Mouse (Mus musculus): Measurements from ENCODE around the gene Pla1a. TPM values are rescaled to one million over a fixed set of nuclear protein-coding genes. Genes with fewer than 3 reads are reported as not detected.

Gene Pla1a
- polyA plus RNA-seq, 1 experiment: 2.1 TPM

DNA sequence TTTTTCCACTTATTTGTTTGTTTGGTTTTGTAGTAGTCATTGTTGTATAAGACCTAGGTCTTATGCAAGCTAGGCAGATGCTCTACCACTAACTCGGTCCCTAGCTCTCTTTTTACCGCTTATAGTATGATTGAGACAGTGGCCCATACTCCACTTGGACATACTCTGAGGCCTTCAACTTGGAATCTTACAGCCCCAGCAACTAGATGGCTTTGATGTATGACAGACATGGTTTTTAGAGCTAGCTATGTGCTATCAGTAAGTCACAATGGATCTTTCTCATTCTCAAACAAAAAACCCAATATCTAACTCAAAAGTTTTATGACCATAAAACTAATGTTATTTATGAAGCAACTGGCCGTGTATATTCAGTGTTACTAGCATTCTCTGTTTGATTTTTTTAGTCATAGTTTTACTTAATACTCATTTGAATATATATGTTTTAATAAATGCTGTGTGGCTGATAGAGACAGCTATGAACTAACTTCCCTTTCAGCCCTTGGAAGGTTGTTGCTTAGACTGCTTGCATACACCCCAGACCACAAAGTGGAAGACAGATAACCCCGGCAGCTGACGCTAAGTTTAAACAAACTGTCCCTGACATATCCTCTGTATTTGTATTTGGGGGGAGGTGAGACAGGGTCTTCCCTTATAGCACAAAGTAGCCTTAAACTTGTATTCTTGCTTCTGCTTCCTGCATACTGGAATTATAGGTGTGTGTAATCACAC lies 78.6 kb downstream of the Pla1a start:
- 78% methylated on average over 5 of the region's 5 CpGs for WGBS
- DNase-seq (ENCODE audit: low read depth, low spot score): no peak

GRCm38 (mm10) chr16:38353642-38354041 lies 79.3 kb downstream of the Pla1a start:
- no peak for DNase-seq (ENCODE audit: low read depth, low spot score)
- WGBS: 97% methylated on average over 2 of the region's 2 CpGs

DNA sequence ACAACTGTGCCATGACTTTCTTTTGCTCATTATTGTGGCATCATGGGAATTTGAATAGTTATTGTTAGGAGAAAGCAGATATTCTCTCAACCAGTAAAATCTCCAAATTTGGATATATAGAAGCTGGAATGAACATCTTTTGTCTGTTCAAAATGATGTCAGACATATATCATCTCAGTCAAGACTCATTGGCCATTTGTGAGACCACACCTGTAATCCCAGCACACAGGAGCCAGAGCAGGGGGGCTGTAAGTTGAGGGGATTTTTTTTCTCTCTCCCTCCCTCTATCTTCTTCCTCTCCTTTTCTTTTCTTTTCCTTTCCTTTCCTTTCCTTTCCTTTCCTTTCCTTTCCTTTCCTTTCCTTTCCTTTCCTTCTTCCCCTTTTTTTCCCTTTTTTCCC lies 80.1 kb downstream of the Pla1a start:
- no peak for DNase-seq (ENCODE audit: low read depth, low spot score)

DNA sequence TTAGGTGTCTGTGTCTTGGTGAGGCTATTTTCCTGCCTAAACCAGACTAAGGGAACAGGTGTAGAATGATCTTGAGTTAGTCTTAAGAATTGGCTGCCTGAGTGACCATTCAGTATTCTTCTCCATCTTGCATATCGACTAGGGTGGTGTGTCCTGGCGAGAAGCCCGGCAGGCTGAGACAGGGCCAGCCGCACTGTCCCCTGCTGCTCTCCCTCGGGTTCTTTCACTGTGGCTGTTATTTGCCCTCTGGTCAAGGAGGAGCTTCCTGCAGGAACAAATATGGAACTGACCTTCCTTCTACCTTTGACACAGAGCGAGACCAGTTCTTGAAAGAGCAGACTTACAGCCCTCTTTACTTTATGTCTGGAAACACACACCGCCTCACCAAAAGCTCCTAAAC lies 80.9 kb downstream of the Pla1a start:
- DNase-seq (ENCODE audit: low read depth, low spot score): no peak
- WGBS: 77% methylated on average over 7 of the region's 7 CpGs

DNA sequence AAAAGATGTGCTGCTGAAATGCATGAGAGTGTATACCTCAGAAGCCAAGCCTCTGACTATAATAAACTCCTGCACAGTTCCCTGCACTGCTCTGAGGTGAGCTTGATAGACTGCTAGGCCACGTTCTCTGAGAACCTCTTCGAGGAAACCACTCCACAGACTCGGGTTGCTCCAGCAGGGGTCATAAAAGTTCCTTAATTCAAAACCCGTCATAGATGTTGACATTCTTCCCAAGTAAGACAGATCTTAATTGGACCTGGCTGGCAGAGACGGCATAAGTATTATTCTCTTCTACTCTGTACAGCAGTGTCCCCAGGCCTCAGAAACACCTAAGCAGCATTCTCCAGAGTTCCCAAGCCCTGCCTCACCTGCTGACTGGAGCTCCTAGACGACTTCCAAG lies 82.0 kb downstream of the Pla1a start:
- 44% methylated on average over 6 of the region's 6 CpGs for WGBS
- DNase-seq (ENCODE audit: low read depth, low spot score): no peak

GRCm38 (mm10) chr16:38350361-38350855 lies 82.5 kb downstream of the Pla1a start:
- WGBS: 62% methylated on average over 7 of the region's 7 CpGs
- no peak for DNase-seq (ENCODE audit: low read depth, low spot score)

DNA sequence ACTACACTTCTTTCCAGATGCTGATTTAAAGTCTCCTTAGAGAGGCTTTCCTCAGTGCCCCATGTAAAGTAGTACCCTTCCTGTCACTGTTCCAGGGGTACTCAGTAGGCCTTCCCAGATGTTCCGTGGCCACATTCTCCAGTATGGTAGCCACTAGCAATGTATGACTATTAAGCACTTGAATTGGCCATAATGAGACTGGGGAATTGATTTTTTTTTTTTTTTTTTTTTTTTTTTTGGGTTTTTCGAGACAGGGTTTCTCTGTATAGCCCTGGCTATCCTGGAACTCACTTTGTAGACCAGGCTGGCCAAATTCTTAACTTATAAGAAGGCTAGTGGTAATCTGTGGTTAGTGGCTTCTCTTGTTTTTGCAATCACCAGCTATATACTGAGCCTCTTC lies 83.1 kb downstream of the Pla1a start:
- DNase-seq (ENCODE audit: low read depth, low spot score): no peak
- 79% methylated on average over 2 of the region's 2 CpGs for WGBS

GRCm38 (mm10) chr16:38348217-38348761 lies 84.7 kb downstream of the Pla1a start:
- no peak for DNase-seq (ENCODE audit: low read depth, low spot score)
- 58% methylated on average over 9 of the region's 9 CpGs for WGBS

DNA sequence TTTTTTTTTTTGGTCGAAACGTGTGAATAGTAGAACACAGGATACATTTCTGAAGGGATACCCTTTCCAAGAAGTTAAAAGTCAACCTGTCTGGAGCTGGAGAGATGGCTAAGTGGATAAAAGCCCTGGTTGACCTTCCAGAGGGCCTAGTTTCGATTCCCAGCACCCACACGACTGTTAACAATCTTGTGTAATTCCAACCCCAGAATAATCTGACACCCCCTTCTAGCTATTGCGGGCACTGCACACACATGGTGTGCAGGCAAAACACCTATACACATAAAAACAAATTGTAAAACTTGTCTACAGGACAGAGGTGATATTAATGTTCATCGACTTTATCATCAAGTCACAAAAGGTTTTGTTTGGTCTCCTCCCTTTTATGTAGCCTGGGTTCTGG lies 85.4 kb downstream of the Pla1a start:
- DNase-seq (ENCODE audit: low read depth, low spot score): no peak
- 46% methylated on average over 6 of the region's 6 CpGs for WGBS

DNA sequence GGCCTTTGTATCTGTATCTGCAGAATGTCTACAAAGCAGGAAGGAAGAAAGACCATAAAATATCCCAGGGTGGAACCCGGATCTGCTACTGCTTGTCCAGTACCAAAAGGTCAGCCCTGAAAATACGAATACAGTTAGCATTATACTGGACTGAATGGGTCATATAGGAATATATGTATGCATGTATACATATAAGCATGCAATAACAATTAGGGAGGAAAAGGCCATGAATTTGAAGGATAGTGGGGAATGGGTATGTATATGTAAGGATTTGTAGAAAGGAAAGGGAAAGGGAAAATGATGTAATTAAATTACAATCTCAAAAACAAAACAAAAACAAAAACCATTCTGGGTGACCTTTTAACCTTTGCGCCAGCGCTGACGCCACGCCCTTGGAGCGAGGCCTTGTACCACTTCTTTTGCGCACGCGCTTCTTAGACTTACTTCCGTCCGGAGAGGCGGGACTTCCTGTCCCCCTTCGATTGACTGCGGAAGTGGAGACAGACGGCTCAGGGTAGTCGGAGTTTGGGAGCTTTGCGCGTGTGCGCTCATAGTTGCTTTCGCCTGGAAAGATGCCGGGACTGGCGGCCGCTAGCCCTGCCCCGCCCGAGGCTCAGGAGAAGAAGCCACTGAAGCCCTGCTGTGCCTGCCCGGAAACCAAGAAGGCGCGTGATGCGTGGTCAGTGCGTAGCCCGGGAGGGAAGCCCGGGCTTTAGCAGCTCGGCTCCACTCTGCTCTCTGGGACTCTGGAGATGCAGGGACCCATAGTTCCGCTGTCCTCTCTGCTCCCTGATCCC lies 86.2 kb downstream of the Pla1a start, which contains the start of the genes Cox17 and Gm21987:
Gene Cox17, plus strand, starts transcription at position 463 of the 797 bp plus-strand sequence.
Gene Gm21987, plus strand, starts transcription at position 512 of the 797 bp plus-strand sequence.
- 2% methylated on average over 35 of the region's 35 CpGs for WGBS

More for the DNA sequence above, 86.2 kb downstream of the Pla1a start, which contains the start of the genes Cox17 and Gm21987:
- peak; percentile 90 for DNase-seq (ENCODE audit: low read depth, low spot score)

Other genes starting within 250 kb of the Pla1a start
- gene Nr1i2, start 138.3 kb downstream of the Pla1a start, polyA plus RNA-seq (2012; rRNA removed): 44.9 and 61.9 TPM in 2 replicates
- gene Maats1, start 91.0 kb downstream of the Pla1a start, polyA plus RNA-seq (2012; rRNA removed): 0.04 and 0.12 TPM in 2 replicates
- 73.5 and 90.3 TPM in 2 replicates for gene Cox17, start 86.2 kb downstream of the Pla1a start, polyA plus RNA-seq (2012; rRNA removed)
- not detected in 2 replicates for gene Gm21987, start 86.1 kb downstream of the Pla1a start, polyA plus RNA-seq (2012; rRNA removed)
- 16.9 and 18.7 TPM in 2 replicates for gene Popdc2, start 70.9 kb downstream of the Pla1a start, polyA plus RNA-seq (2012; rRNA removed)
- 16.8 and 16.9 TPM in 2 replicates for gene Adprh, start 19.6 kb upstream of the Pla1a start, polyA plus RNA-seq (2012; rRNA removed)
- 0.46 and 0.59 TPM in 2 replicates for gene Cd80, start 22.4 kb upstream of the Pla1a start, polyA plus RNA-seq (2012; rRNA removed)
- gene Timmdc1, start 89.5 kb upstream of the Pla1a start, polyA plus RNA-seq (2012; rRNA removed): 9.9 and 13.4 TPM in 2 replicates
- gene Poglut1, start 117.1 kb upstream of the Pla1a start, polyA plus RNA-seq (2012; rRNA removed): 10.3 and 12.6 TPM in 2 replicates
- 63.7 and 65.3 TPM in 2 replicates for gene Tmem39a, start 125.6 kb upstream of the Pla1a start, polyA plus RNA-seq (2012; rRNA removed)

Data from large intestine, adult 2 months (tissue).